ENCODE assay signal across 11 mouse cellular contexts in the genomic region with DNA sequence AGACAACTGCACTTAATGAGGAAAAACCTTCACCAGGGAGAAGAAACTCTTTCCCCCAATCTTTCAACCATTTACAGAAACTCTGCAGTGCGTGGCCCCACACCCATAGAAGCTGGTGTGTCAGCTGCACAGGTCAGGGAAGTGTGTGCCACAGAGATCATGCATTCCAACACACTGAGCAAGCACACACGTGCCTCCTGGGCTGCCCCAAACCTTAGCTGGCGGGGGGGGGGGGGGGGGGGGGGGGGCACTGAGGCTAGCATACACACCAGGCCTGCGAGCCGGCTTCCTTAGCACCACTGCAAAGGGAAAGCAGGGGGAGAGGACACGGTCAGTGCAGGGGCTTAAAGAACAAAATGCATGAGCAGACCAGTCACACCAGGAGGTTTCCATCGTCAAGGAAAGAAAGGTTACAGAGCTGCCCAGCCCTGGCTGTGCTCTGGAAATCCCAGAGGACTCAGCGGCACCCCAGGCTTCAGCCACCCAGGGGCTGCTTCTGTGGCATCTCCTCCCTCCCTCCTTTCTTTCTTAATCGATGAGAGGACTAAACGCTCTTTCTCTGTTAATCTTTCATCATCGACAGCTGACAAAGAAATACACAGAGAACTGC. TPM values are rescaled to one million over a fixed set of nuclear protein-coding genes. Genes with fewer than 3 reads are reported as not detected.
DNase-seq lines count a peak whose midpoint lies in the region; ATAC-seq and TF ChIP-seq lines count a peak whose summit lies in the region.
"Had no signal": no experiment of that assay in that cellular context is flagged by ENCODE, and none has a peak within 500 bp of the region (broad histone marks: within the 10 kb centered on the region; RNA-seq: fewer than 3 reads in every experiment).

No protein-coding gene starts in this region.

- 0 out of 2 replicates have a peak, but pooled peaks cover 2% of the 10 kb centered on the region for H3K36me3 ChIP-seq in kidney, embryonic 15.5 days
- H3K36me3 ChIP-seq in heart, embryonic 15.5 days = no peaks in the 10 kb centered on the region
- H3K36me3 ChIP-seq in midbrain, embryonic 13.5 days = no peaks in the 10 kb centered on the region
- no peaks in the 10 kb centered on the region for H3K36me3 ChIP-seq in liver, postnatal 0 days (replicated peaks; ENCODE audit: insufficient read depth, low read length)

- ATAC-seq in kidney, embryonic 15.5 days (replicated peaks; ENCODE audit: low FRiP score) = peak; percentile 35
- ATAC-seq in Patski = peak; percentile 88
- ATAC-seq in heart, embryonic 15.5 days (replicated peaks; ENCODE audit: insufficient number of reproducible peaks, insufficient read depth, low FRiP score, low read depth) = peak; percentile 56
- no peak for ATAC-seq in midbrain, embryonic 13.5 days
- ATAC-seq in liver, postnatal 0 days = no peak

- no peak overlapping the region for H3K4me2 ChIP-seq in kidney, embryonic 15.5 days
- H3K4me2 ChIP-seq in heart, embryonic 15.5 days = peak overlapping the region; percentile 34; the same call in 1 of the 2 replicates
- H3K4me2 ChIP-seq in midbrain, embryonic 13.5 days (replicated peaks) = 0 out of 2 replicates have a peak overlapping the region, but pooled peaks have one; percentile 14
- no peak overlapping the region for H3K4me2 ChIP-seq in liver, postnatal 0 days (ENCODE audit: low read depth, low read length)

- POLR2A ChIA-PET in Patski (lab: Charles Lee) = interaction anchor here (0.6 to 1.9 kb wide), 2 partner anchors 20 to 43 kb away, joined by 6 to 7 read pairs; no protein-coding TSS in a partner anchor

- CTCF ChIA-PET in Patski (lab: Charles Lee) = interaction anchor here (0.9 to 3.5 kb wide), 3 partner anchors 9 to 28 kb away, joined by 3 to 13 read pairs (median 3); no protein-coding TSS in a partner anchor

- TF ChIP-seq CTCF in Patski (IDR thresholded peaks at IDR 0.05) = no peak
- TF ChIP-seq CTCF in liver, postnatal 0 days (IDR thresholded peaks at IDR 0.05; ENCODE audit: low read depth) = no peak

- no peak overlapping the region for H3K9ac ChIP-seq in kidney, embryonic 15.5 days
- H3K9ac ChIP-seq in heart, embryonic 15.5 days = no peak overlapping the region
- H3K9ac ChIP-seq in midbrain, embryonic 13.5 days (replicated peaks) = no peak overlapping the region
- no peak overlapping the region for H3K9ac ChIP-seq in liver, postnatal 0 days (replicated peaks)

- H3K4me1 ChIP-seq in kidney, embryonic 15.5 days = peaks cover 39% of the 10 kb centered on the region
- peaks cover 46% of the 10 kb centered on the region for H3K4me1 ChIP-seq in heart, embryonic 15.5 days (replicated peaks)
- H3K4me1 ChIP-seq in midbrain, embryonic 13.5 days (replicated peaks) = peaks cover 35% of the 10 kb centered on the region
- H3K4me1 ChIP-seq in liver, postnatal 0 days (ENCODE audit: insufficient read depth) = 0 out of 2 replicates have a peak, but pooled peaks cover 5% of the 10 kb centered on the region

- 29% methylated on average over 10 of the region's 11 CpGs for WGBS in kidney, embryonic 15.5 days
- 20% methylated on average over 10 of the region's 11 CpGs for WGBS in heart, embryonic 15.5 days
- 10% methylated on average over 7 of the region's 11 CpGs for WGBS in midbrain, embryonic 13.5 days
- whole genome bisulfite sequencing in liver, postnatal 0 days (ENCODE audit: insufficient replicate concordance) = 51% methylated on average over 10 of the region's 11 CpGs

- peak overlapping the region; percentile 71 for H3K27ac ChIP-seq in kidney, embryonic 15.5 days
- peak overlapping the region; percentile 68 for H3K27ac ChIP-seq in heart, embryonic 15.5 days
- H3K27ac ChIP-seq in midbrain, embryonic 13.5 days = 0 out of 2 replicates have a peak overlapping the region, but pooled peaks have one; percentile 31
- no peak overlapping the region for H3K27ac ChIP-seq in liver, postnatal 0 days (ENCODE audit: low read depth)

- H3K4me3 ChIP-seq in kidney, embryonic 15.5 days (replicated peaks) = no peak overlapping the region
- H3K4me3 ChIP-seq in heart, embryonic 15.5 days = no peak overlapping the region
- no peak overlapping the region for H3K4me3 ChIP-seq in midbrain, embryonic 13.5 days (replicated peaks)
- no peak overlapping the region for H3K4me3 ChIP-seq in liver, postnatal 0 days (ENCODE audit: low read depth, low read length)

- H3K9me3 ChIP-seq in kidney, embryonic 15.5 days (replicated peaks) = no peaks in the 10 kb centered on the region
- no peaks in the 10 kb centered on the region for H3K9me3 ChIP-seq in heart, embryonic 15.5 days (replicated peaks)
- no peaks in the 10 kb centered on the region for H3K9me3 ChIP-seq in midbrain, embryonic 13.5 days
- no peaks in the 10 kb centered on the region for H3K9me3 ChIP-seq in liver, postnatal 0 days (ENCODE audit: low read length)

- no peaks in the 10 kb centered on the region for H3K27me3 ChIP-seq in kidney, embryonic 15.5 days
- no peaks in the 10 kb centered on the region for H3K27me3 ChIP-seq in Patski
- H3K27me3 ChIP-seq in heart, embryonic 15.5 days = no peaks in the 10 kb centered on the region
- H3K27me3 ChIP-seq in midbrain, embryonic 13.5 days = no peaks in the 10 kb centered on the region
- H3K27me3 ChIP-seq in liver, postnatal 0 days (ENCODE audit: insufficient read depth, low read length) = no peaks in the 10 kb centered on the region

- no peak for TF ChIP-seq EP300 in liver, postnatal 0 days (IDR thresholded peaks at IDR 0.05; ENCODE audit: low read depth)

- no peak for DNase-seq in kidney, postnatal 25 days
- DNase-seq in Patski (ENCODE audit: low read depth, low spot score) = no peak
- DNase-seq in liver, postnatal 0 days = no peak
- DNase-seq in left cerebral cortex, adult 18-20 months (ENCODE audit: low spot score in 2 of 2) = no peak
- DNase-seq in cerebellum, adult 18-20 months = no peak
- DNase-seq: lung, postnatal 14 days; retina, postnatal 1 day; thymus, adult 18-20 months had no signal

- in situ Hi-C loops in Patski (cut with MboI; ENCODE audit: low pct_unique_long_range_greater_than_20kb) = no loop called here

RNA-seq across cellular contexts. Expression of a gene that starts 11.3 kb away (rescaled TPM):
- polyA plus RNA-seq in kidney, embryonic 15.5 days (2015; fragmentation: Nextera tagmentation; extraction: Ambion mirVana) = 97.9 and 103 TPM in 2 replicates
- 30.7 TPM for polyA plus RNA-seq in Patski (2021)
- 34.5 and 43.1 TPM in 2 replicates for polyA plus RNA-seq in heart, embryonic 15.5 days (2015; fragmentation: Nextera tagmentation; extraction: Ambion mirVana)
- polyA plus RNA-seq in midbrain, embryonic 13.5 days (2015; fragmentation: Nextera tagmentation; extraction: Ambion mirVana) = 31.8 and 32.2 TPM in 2 replicates
- 4.9 and 5.2 TPM in 2 replicates for polyA plus RNA-seq in liver, postnatal 0 days (2015; fragmentation: Nextera tagmentation; extraction: Ambion mirVana)
- under 1 TPM; 0.68 to 1.00 TPM for total RNA-seq in left cerebral cortex, adult 18-20 months (2021)

Comparison
In these comparisons a context has a peak if more than half of its experiments do, and no peak if none do; other contexts are left out.
1. ATAC-seq: peak in kidney, embryonic 15.5 days (single experiment), Patski (single experiment) and heart, embryonic 15.5 days (single experiment); none in midbrain, embryonic 13.5 days (single experiment) and liver, postnatal 0 days (single experiment).
2. H3K4me2 ChIP-seq: peak in heart, embryonic 15.5 days (single experiment) and midbrain, embryonic 13.5 days (single experiment); none in kidney, embryonic 15.5 days (single experiment) and liver, postnatal 0 days (single experiment).